In genomic region chr1:155158141-155158969, GRCm38 (mm10) we compare ENCODE assay signal across 7 mouse cellular contexts. TPM values are rescaled to one million over a fixed set of nuclear protein-coding genes. Genes with fewer than 3 reads are reported as not detected.
A peak's percentile ranks its signal among the peaks of the same experiment; 100 is the strongest.
DNase-seq lines count a peak whose midpoint lies in the region; ATAC-seq and TF ChIP-seq lines count a peak whose summit lies in the region.

Stx6 (plus strand) TSS chr1:155158715.

- H3K27ac ChIP-seq in intestine, postnatal 0 days (ENCODE audit: low read depth, low read length), result peak within 1 kb of the TSS; percentile 75
- H3K27ac ChIP-seq in midbrain, embryonic 12.5 days (replicated peaks), result peak within 1 kb of the TSS; percentile 88
- peak within 1 kb of the TSS; percentile 14; the same call in 1 of the 2 replicates for H3K27ac ChIP-seq in small intestine, adult 2 months (ENCODE audit: insufficient read depth, low read depth, low read length)

- WGBS in intestine, postnatal 0 days, result under 1% methylated on average over 46 of the region's 48 CpGs
- 4% methylated on average over 46 of the region's 48 CpGs for WGBS in midbrain, embryonic 12.5 days
- WGBS in small intestine, adult 2 months, result under 1% methylated on average over 46 of the region's 48 CpGs

- H3K27me3 ChIP-seq in intestine, postnatal 0 days (replicated peaks; ENCODE audit: control insufficient read depth, insufficient read depth, low read length), result no peaks in the 10 kb centered on the region; the same call in 1 of the 2 replicates
- H3K27me3 ChIP-seq in midbrain, embryonic 12.5 days, result no peaks in the 10 kb centered on the region
- no peaks in the 10 kb centered on the region for H3K27me3 ChIP-seq in small intestine, adult 2 months (ENCODE audit: control insufficient read depth, insufficient read depth, low read length)

- no peaks in the 10 kb centered on the region for H3K4me1 ChIP-seq in intestine, postnatal 0 days (replicated peaks; ENCODE audit: control insufficient read depth, insufficient read depth, low read length)
- H3K4me1 ChIP-seq in midbrain, embryonic 12.5 days, result peaks cover 10% of the 10 kb centered on the region
- H3K4me1 ChIP-seq in small intestine, adult 2 months (ENCODE audit: control insufficient read depth, insufficient read depth, insufficient read length, low read length), result no peaks in the 10 kb centered on the region; the same call in 1 of the 2 replicates

- intact Hi-C loops in left cerebral cortex, postnatal 4 days (cut with DNase I), result loop anchor here (5.0 kb wide), 1 partner anchor 44 kb away; no protein-coding TSS in a partner anchor

- DNase-seq in adrenal gland, adult 8-10 months, result peak; percentile 97
- peak; percentile 99 for DNase-seq in embryo, embryonic 9.5 days (ENCODE audit: extremely low spot score)
- no peak for DNase-seq in gonadal fat pad, adult 2 months (ENCODE audit: low read depth)
- peak; percentile 99 for DNase-seq in left cerebral cortex, postnatal 4 days

- H3K4me3 ChIP-seq in intestine, postnatal 0 days (ENCODE audit: low read depth, low read length), result peak within 1 kb of the TSS; percentile 99
- peak within 1 kb of the TSS; percentile 95 for H3K4me3 ChIP-seq in midbrain, embryonic 12.5 days
- peak within 1 kb of the TSS; percentile 94 for H3K4me3 ChIP-seq in small intestine, adult 2 months (ENCODE audit: low read depth, low read length)

- ATAC-seq in intestine, postnatal 0 days, result peak; percentile 98
- ATAC-seq in midbrain, embryonic 12.5 days (ENCODE audit: low FRiP score, low read depth), result peak; percentile 99

- peak within 1 kb of the TSS; percentile 83 for H3K9ac ChIP-seq in intestine, postnatal 0 days (ENCODE audit: low read depth, low read length)
- peak within 1 kb of the TSS; percentile 94 for H3K9ac ChIP-seq in midbrain, embryonic 12.5 days (replicated peaks)

- H3K36me3 ChIP-seq in intestine, postnatal 0 days (ENCODE audit: control insufficient read depth, insufficient read depth), result no peaks in the 10 kb centered on the region
- no peaks in the 10 kb centered on the region for H3K36me3 ChIP-seq in midbrain, embryonic 12.5 days
- no peaks in the 10 kb centered on the region for H3K36me3 ChIP-seq in small intestine, adult 2 months (ENCODE audit: control insufficient read depth, insufficient read depth, low read length)

- no peak for TF ChIP-seq POLR2A in small intestine, adult 2 months (IDR thresholded peaks at IDR 0.05; ENCODE audit: low read depth, low read length)

- H3K4me2 ChIP-seq in intestine, postnatal 0 days (replicated peaks; ENCODE audit: low read depth), result peak within 1 kb of the TSS; percentile 90
- H3K4me2 ChIP-seq in midbrain, embryonic 12.5 days (replicated peaks), result peak within 1 kb of the TSS; percentile 70

- no peaks in the 10 kb centered on the region for H3K9me3 ChIP-seq in intestine, postnatal 0 days (ENCODE audit: control insufficient read depth)
- no peaks in the 10 kb centered on the region for H3K9me3 ChIP-seq in midbrain, embryonic 12.5 days

- TF ChIP-seq CTCF in intestine, postnatal 0 days (IDR thresholded peaks at IDR 0.05; ENCODE audit: low read depth), result no peak
- TF ChIP-seq CTCF in small intestine, adult 2 months (IDR thresholded peaks at IDR 0.05; ENCODE audit: extremely low read depth, insufficient read length, insufficient replicate concordance, low read depth, low read length), result no peak

RNA-seq across cellular contexts. Expression of gene Stx6, which starts in this region (rescaled TPM):
- 10 to 100 TPM; 51.1 to 58.4 (median 54.2) TPM for total RNA-seq in adrenal gland, adult 8-10 months (2022)
- polyA plus RNA-seq in gonadal fat pad, adult 2 months (2012; rRNA removed), result 48.6 and 58.8 TPM in 2 replicates
- polyA plus RNA-seq in intestine, postnatal 0 days (2015; fragmentation: Nextera tagmentation; extraction: Ambion mirVana), result 25.2 and 28.3 TPM in 2 replicates
- total RNA-seq in left cerebral cortex, postnatal 4 days (2021), result 100 to 1,000 TPM in 1 of 2 experiments, 10 to 100 TPM in 1; 99.3 to 102 TPM
- 122 and 127 TPM in 2 replicates for polyA plus RNA-seq in midbrain, embryonic 12.5 days (2016; fragmentation: Nextera tagmentation; extraction: Ambion mirVana)
- 15.4 and 32.4 TPM in 2 replicates for polyA plus RNA-seq in small intestine, adult 2 months (2012; rRNA removed)

Comparison
In these comparisons a context has a peak if more than half of its experiments do, and no peak if none do; other contexts are left out.
1. H3K27ac ChIP-seq: peak in every context shown above with its lines; median percentile 88 in midbrain, embryonic 12.5 days; 75 in intestine, postnatal 0 days; 14 in small intestine, adult 2 months.